Mouse (Mus musculus): ENCODE results near the gene Sephs2. TPM values are rescaled to one million over a fixed set of nuclear protein-coding genes. Genes with fewer than 3 reads are reported as not detected.

The Sephs2 gene
- polyA plus RNA-seq, 1 experiment from 2014 or later, result 74.6 TPM

- Histone ChIP-seq H3K27me3 (ENCODE audit: control insufficient read depth, insufficient read depth, low read length) (no peaks in the 10 kb centered on the region), H3K9me3 (ENCODE audit: control insufficient read depth, low read length) (0 out of 2 replicates have a peak, but pooled peaks cover 6% of the 10 kb centered on the region), H3K27ac (replicated peaks in 1 of 2; ENCODE audit: control insufficient read depth in 1 of 2, insufficient read depth in 1 of 2, low read depth in 2 of 2, low read length in 2 of 2) (no peak overlapping the region), H3K4me2 (ENCODE audit: low read length) (no peak overlapping the region), H3K4me1 (ENCODE audit: control insufficient read depth in 2 of 2, insufficient read depth in 2 of 2, low read length in 2 of 2) (no peaks in the 10 kb centered on the region; a peak in 1 of 4 replicates), H3K36me3 (ENCODE audit: control insufficient read depth, insufficient read depth, low read length) (no peaks in the 10 kb centered on the region), H3K9ac (ENCODE audit: low read length) (no peak overlapping the region), H3K4me3 (ENCODE audit: control insufficient read depth in 1 of 2, insufficient read depth in 1 of 2, low read depth in 1 of 2, low read length in 2 of 2) (no peak overlapping the region)
- ATAC-seq (ENCODE audit: insufficient number of reproducible peaks, insufficient read depth, low FRiP score, low read depth), result no peak
- WGBS, result 59% methylated on average over 2 of the region's 2 CpGs
Measured at GRCm38 (mm10) chr7:127282190-127282589, 8.3 kb upstream of the Sephs2 start.

- no peaks in the 10 kb centered on the region for H3K9me3 ChIP-seq (ENCODE audit: control insufficient read depth, low read length)
- WGBS, result 36% methylated on average over 4 of the region's 4 CpGs
- H3K27ac ChIP-seq (replicated peaks in 1 of 2; ENCODE audit: control insufficient read depth in 1 of 2, insufficient read depth in 1 of 2, low read depth in 2 of 2, low read length in 2 of 2), result no peak overlapping the region; a peak in 1 of 4 replicates
- no peaks in the 10 kb centered on the region for H3K27me3 ChIP-seq (ENCODE audit: control insufficient read depth, insufficient read depth, low read length)
- H3K4me3 ChIP-seq (ENCODE audit: control insufficient read depth in 1 of 2, insufficient read depth in 1 of 2, low read depth in 1 of 2, low read length in 2 of 2), result no peak overlapping the region
- H3K4me2 ChIP-seq (ENCODE audit: low read length), result no peak overlapping the region
- H3K4me1 ChIP-seq (ENCODE audit: control insufficient read depth in 2 of 2, insufficient read depth in 2 of 2, low read length in 2 of 2), result no peaks in the 10 kb centered on the region; a peak in 1 of 4 replicates
- no peak for ATAC-seq (ENCODE audit: insufficient number of reproducible peaks, insufficient read depth, low FRiP score, low read depth)
- H3K36me3 ChIP-seq (ENCODE audit: control insufficient read depth, insufficient read depth, low read length), result no peaks in the 10 kb centered on the region
- H3K9ac ChIP-seq (ENCODE audit: low read length), result no peak overlapping the region
Measured at GRCm38 (mm10) chr7:127281114-127281513, 7.3 kb upstream of the Sephs2 start.

GRCm38 (mm10) chr7:127280092-127280491, 6.2 kb upstream of the Sephs2 start:
- H3K27ac ChIP-seq (replicated peaks in 1 of 2; ENCODE audit: control insufficient read depth in 1 of 2, insufficient read depth in 1 of 2, low read depth in 2 of 2, low read length in 2 of 2), result no peak overlapping the region
- H3K9ac ChIP-seq (ENCODE audit: low read length), result no peak overlapping the region
- 45% methylated on average over 3 of the region's 3 CpGs for WGBS
- no peaks in the 10 kb centered on the region for H3K27me3 ChIP-seq (ENCODE audit: control insufficient read depth, insufficient read depth, low read length)
- no peak overlapping the region for H3K4me2 ChIP-seq (ENCODE audit: low read length)
- no peak overlapping the region for H3K4me3 ChIP-seq (ENCODE audit: control insufficient read depth in 1 of 2, insufficient read depth in 1 of 2, low read depth in 1 of 2, low read length in 2 of 2)
- H3K4me1 ChIP-seq (ENCODE audit: control insufficient read depth in 2 of 2, insufficient read depth in 2 of 2, low read length in 2 of 2), result no peaks in the 10 kb centered on the region; a peak in 1 of 4 replicates
- no peak for ATAC-seq (ENCODE audit: insufficient number of reproducible peaks, insufficient read depth, low FRiP score, low read depth)
- H3K9me3 ChIP-seq (ENCODE audit: control insufficient read depth, low read length), result no peaks in the 10 kb centered on the region
- no peaks in the 10 kb centered on the region for H3K36me3 ChIP-seq (ENCODE audit: control insufficient read depth, insufficient read depth, low read length)

GRCm38 (mm10) chr7:127278311-127278710, 4.5 kb upstream of the Sephs2 start:
- no peak overlapping the region for H3K9ac ChIP-seq (ENCODE audit: low read length)
- WGBS, result 31% methylated on average over 8 of the region's 8 CpGs
- peaks cover 2 to 4% of the 10 kb centered on the region in 2 experiments; a peak in 2 of 4 replicates for H3K4me1 ChIP-seq (ENCODE audit: control insufficient read depth in 2 of 2, insufficient read depth in 2 of 2, low read length in 2 of 2)
- no peak overlapping the region for H3K4me3 ChIP-seq (ENCODE audit: control insufficient read depth in 1 of 2, insufficient read depth in 1 of 2, low read depth in 1 of 2, low read length in 2 of 2)
- ATAC-seq (ENCODE audit: insufficient number of reproducible peaks, insufficient read depth, low FRiP score, low read depth), result no peak
- H3K27ac ChIP-seq (replicated peaks in 1 of 2; ENCODE audit: control insufficient read depth in 1 of 2, insufficient read depth in 1 of 2, low read depth in 2 of 2, low read length in 2 of 2), result no peak overlapping the region
- H3K4me2 ChIP-seq (ENCODE audit: low read length), result no peak overlapping the region
- no peaks in the 10 kb centered on the region for H3K36me3 ChIP-seq (ENCODE audit: control insufficient read depth, insufficient read depth, low read length)
- H3K9me3 ChIP-seq (ENCODE audit: control insufficient read depth, low read length), result no peaks in the 10 kb centered on the region
- no peaks in the 10 kb centered on the region for H3K27me3 ChIP-seq (ENCODE audit: control insufficient read depth, insufficient read depth, low read length)

GRCm38 (mm10) chr7:127276519-127276961, 2.7 kb upstream of the Sephs2 start:
- H3K4me1 ChIP-seq (ENCODE audit: control insufficient read depth in 2 of 2, insufficient read depth in 2 of 2, low read length in 2 of 2), result peaks cover 11 to 15% of the 10 kb centered on the region in 2 experiments
- 70% methylated on average over 5 of the region's 5 CpGs for WGBS
- no peak overlapping the region for H3K4me3 ChIP-seq (ENCODE audit: control insufficient read depth in 1 of 2, insufficient read depth in 1 of 2, low read depth in 1 of 2, low read length in 2 of 2)
- ATAC-seq (ENCODE audit: insufficient number of reproducible peaks, insufficient read depth, low FRiP score, low read depth), result no peak
- no peak overlapping the region for H3K27ac ChIP-seq (replicated peaks in 1 of 2; ENCODE audit: control insufficient read depth in 1 of 2, insufficient read depth in 1 of 2, low read depth in 2 of 2, low read length in 2 of 2)
- H3K9me3 ChIP-seq (ENCODE audit: control insufficient read depth, low read length), result no peaks in the 10 kb centered on the region
- no peak overlapping the region for H3K4me2 ChIP-seq (ENCODE audit: low read length)
- no peaks in the 10 kb centered on the region for H3K27me3 ChIP-seq (ENCODE audit: control insufficient read depth, insufficient read depth, low read length)
- H3K9ac ChIP-seq (ENCODE audit: low read length), result no peak overlapping the region
- peaks cover 4% of the 10 kb centered on the region for H3K36me3 ChIP-seq (ENCODE audit: control insufficient read depth, insufficient read depth, low read length)

- H3K4me3 ChIP-seq (ENCODE audit: control insufficient read depth in 1 of 2, insufficient read depth in 1 of 2, low read depth in 1 of 2, low read length in 2 of 2), result peak overlapping the region; percentile 66 to 78
- H3K36me3 ChIP-seq (ENCODE audit: control insufficient read depth, insufficient read depth, low read length), result peaks cover 11% of the 10 kb centered on the region
- peak; percentile 66 for ATAC-seq (ENCODE audit: insufficient number of reproducible peaks, insufficient read depth, low FRiP score, low read depth)
- WGBS, result 11% methylated on average over 50 of the region's 50 CpGs
- H3K9ac ChIP-seq (ENCODE audit: low read length), result peak overlapping the region; percentile 88
- H3K27ac ChIP-seq (replicated peaks in 1 of 2; ENCODE audit: control insufficient read depth in 1 of 2, insufficient read depth in 1 of 2, low read depth in 2 of 2, low read length in 2 of 2), result peak overlapping the region; percentile 78 to 81
- H3K4me1 ChIP-seq (ENCODE audit: control insufficient read depth in 2 of 2, insufficient read depth in 2 of 2, low read length in 2 of 2), result peaks cover 11 to 15% of the 10 kb centered on the region in 2 experiments
- peak overlapping the region; percentile 86 for H3K4me2 ChIP-seq (ENCODE audit: low read length)
- H3K9me3 ChIP-seq (ENCODE audit: control insufficient read depth, low read length), result peaks cover 4% of the 10 kb centered on the region; the same call in 1 of the 2 replicates
- no peaks in the 10 kb centered on the region for H3K27me3 ChIP-seq (ENCODE audit: control insufficient read depth, insufficient read depth, low read length)
Measured at GRCm38 (mm10) chr7:127273118-127273923, 534 bp downstream of the Sephs2 start.

- Histone ChIP-seq H3K9ac (ENCODE audit: low read length) (peak overlapping the region; percentile 88), H3K4me3 (ENCODE audit: control insufficient read depth in 1 of 2, insufficient read depth in 1 of 2, low read depth in 1 of 2, low read length in 2 of 2) (peak overlapping the region in 1 of 2 experiments; percentile 66; a peak in 2 of 4 replicates), H3K36me3 (ENCODE audit: control insufficient read depth, insufficient read depth, low read length) (peaks cover 11% of the 10 kb centered on the region), H3K9me3 (ENCODE audit: control insufficient read depth, low read length) (peaks cover 5% of the 10 kb centered on the region; the same call in 1 of the 2 replicates), H3K27me3 (ENCODE audit: control insufficient read depth, insufficient read depth, low read length) (no peaks in the 10 kb centered on the region), H3K4me2 (ENCODE audit: low read length) (peak overlapping the region; percentile 86), H3K4me1 (ENCODE audit: control insufficient read depth in 2 of 2, insufficient read depth in 2 of 2, low read length in 2 of 2) (peaks cover 11 to 15% of the 10 kb centered on the region in 2 experiments), H3K27ac (replicated peaks in 1 of 2; ENCODE audit: control insufficient read depth in 1 of 2, insufficient read depth in 1 of 2, low read depth in 2 of 2, low read length in 2 of 2) (no peak overlapping the region)
- WGBS, result 95% methylated on average over 15 of the region's 15 CpGs
- no peak for ATAC-seq (ENCODE audit: insufficient number of reproducible peaks, insufficient read depth, low FRiP score, low read depth)
Measured at GRCm38 (mm10) chr7:127272566-127272965, 1.3 kb downstream of the Sephs2 start.

Data from heart, embryonic 14.5 days (tissue).